Mouse (Mus musculus) kidney, embryonic 15.5 days (tissue): ENCODE results near the gene Glipr1l3. TPM values are rescaled to one million over a fixed set of nuclear protein-coding genes. Genes with fewer than 3 reads are reported as not detected.
"Not testable (repeated sequence)": the region's sequence is repeated elsewhere in the genome, so short reads cannot be mapped to it uniquely, and the experiment has no call there.

ENCODE experiments used
- ATAC-seq: fragments of 200-750 bp; cut with Nextera tagmentation; replicated peaks from 2 replicates; pipeline ENCODE4 v1.8.0; 2017; ENCODE audit warnings: moderate TSS enrichment; ENCODE audit not compliant: low FRiP score
- H3K27ac ChIP-seq: fragments of 300-500 bp; sonication (generic); 2 replicates; pipeline ENCODE4 v1.5.1; 2015; ENCODE audit warnings: mild to moderate bottlenecking, inconsistent platforms
- H3K27me3 ChIP-seq: fragments of 300-500 bp; sonication (generic); 2 replicates; pipeline ENCODE4 v1.6.1; 2015; ENCODE audit warnings: inconsistent platforms
- H3K36me3 ChIP-seq: fragments of 300-500 bp; sonication (generic); 2 replicates; pipeline ENCODE4 v1.6.1; 2015; ENCODE audit warnings: inconsistent platforms
- H3K4me1 ChIP-seq: fragments of 300-500 bp; sonication (generic); 2 replicates; pipeline ENCODE4 v1.6.1; 2015; ENCODE audit warnings: inconsistent platforms
- H3K4me2 ChIP-seq: fragments of 300-500 bp; sonication (generic); 2 replicates; pipeline ENCODE4 v1.6.1; 2015; ENCODE audit warnings: moderate library complexity, mild to moderate bottlenecking, inconsistent platforms
- H3K4me3 ChIP-seq: fragments of 300-500 bp; sonication (generic); replicated peaks from 2 replicates; pipeline ENCODE4 v1.5.1; 2015; ENCODE audit warnings: mild to moderate bottlenecking, inconsistent platforms
- H3K9ac ChIP-seq: fragments of 300-500 bp; sonication (generic); 2 replicates; pipeline ENCODE4 v1.6.1; 2015; ENCODE audit warnings: mild to moderate bottlenecking, inconsistent platforms
- H3K9me3 ChIP-seq: fragments of 300-500 bp; sonication (generic); replicated peaks from 2 replicates; pipeline ENCODE4 v1.6.1; 2016; ENCODE audit warnings: inconsistent platforms
- WGBS: fragments of 180-500 bp; shearing (Covaris S2); methylation state at CpG from one replicate; pipeline ENCODE4 v1.1.7; 2015; ENCODE audit warnings: mixed read lengths; 5-methylcytosine and 5-hydroxymethylcytosine counted together
- polyA plus RNA-seq: library from polyadenylated mRNA; unstranded; fragments of >200 nt; fragmentation: Nextera tagmentation; extraction: Ambion mirVana; gene quantifications from 2 replicates; pipeline ENCODE4 v1.2.1, GENCODE M21; 2015

Gene Glipr1l3
- polyA plus RNA-seq, result not detected in 2 replicates

DNA sequence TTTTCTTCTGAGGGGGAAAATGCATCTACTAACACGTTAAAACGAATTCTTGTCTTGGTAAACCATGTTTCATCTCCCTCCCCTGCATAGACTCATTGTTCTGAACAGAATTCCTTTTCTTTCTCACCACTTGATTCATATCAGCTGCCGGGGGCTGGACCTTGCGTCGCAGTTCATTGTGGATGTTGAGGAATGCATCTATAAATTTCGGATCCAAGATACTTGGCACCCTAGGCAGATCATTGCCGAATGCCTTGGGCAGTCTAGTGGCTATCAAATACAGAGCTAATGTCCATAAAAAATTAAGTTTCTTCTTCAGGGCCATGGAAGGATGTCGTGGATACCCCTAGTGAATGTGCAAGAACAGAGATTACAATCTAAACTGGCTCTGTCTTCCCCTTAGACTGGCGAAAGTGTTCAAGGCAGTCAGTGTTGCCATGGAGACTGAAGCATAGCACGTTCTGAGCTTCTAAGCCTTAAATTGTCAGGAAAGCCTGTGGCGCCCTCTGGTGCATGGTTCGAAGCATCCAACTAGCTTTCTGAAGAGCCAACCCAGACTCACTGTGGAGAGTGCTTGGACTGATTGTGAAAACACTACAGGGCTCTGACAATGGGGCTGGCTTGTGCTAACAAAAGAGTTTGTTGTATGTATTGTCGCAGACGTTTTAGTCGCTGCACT lies at the start of gene Glipr1l3:
TSS of gene Glipr1l3 (minus strand) at position 446 of the 679 bp plus-strand sequence.
- not testable (repeated sequence) for H3K9me3 ChIP-seq, H3K4me3 ChIP-seq, H3K27ac ChIP-seq, H3K27me3 ChIP-seq, H3K4me1 ChIP-seq, H3K9ac ChIP-seq, H3K36me3 ChIP-seq
- WGBS, result 20% methylated on average over 15 of the region's 15 CpGs
- ATAC-seq, result peak; percentile 91
- H3K4me2 ChIP-seq, result peak within 1 kb of the TSS; percentile 32

DNA sequence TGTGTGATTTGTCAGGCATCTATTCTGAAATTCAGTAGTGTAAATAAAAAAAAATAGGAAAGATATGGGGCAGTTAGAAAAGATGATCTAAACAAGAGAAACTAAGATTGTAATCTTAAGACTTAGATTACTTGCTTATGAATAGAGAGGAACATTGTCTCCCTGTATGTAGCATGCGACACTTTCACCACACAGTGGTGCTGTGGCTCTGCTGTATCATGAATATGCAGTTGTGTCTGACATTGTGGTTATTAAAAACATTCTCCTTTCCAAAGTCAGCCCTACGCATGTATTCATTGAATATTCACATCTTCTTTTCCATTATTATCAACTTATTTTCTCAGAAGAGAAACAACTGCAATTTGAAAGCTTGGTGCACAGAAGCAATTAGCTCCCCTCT lies 43.3 kb upstream of the Glipr1l3 start:
- no peak for ATAC-seq
- 55% methylated on average over 2 of the region's 2 CpGs for WGBS

DNA sequence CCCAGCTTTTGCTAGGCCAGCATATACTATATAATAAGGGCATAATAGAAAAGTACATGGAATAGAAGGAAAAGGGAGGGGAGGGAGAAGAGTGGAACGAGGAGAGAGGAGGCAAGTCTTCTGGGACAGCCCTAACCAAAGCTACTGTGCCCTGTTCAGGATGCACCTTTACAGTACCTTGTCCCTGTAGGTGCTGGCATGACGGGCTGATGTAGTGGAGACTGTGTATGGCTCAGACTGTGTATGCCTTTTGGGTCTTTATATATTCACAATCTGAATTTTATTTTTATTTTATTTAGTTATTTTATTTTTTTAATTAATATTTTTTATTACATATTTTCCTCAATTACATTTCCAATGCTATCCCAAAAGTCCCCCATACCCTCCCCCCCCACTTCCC lies 33.8 kb upstream of the Glipr1l3 start:
- H3K36me3 ChIP-seq, H3K27me3 ChIP-seq, H3K9ac ChIP-seq, ATAC-seq, H3K4me2 ChIP-seq, H3K4me1 ChIP-seq, H3K9me3 ChIP-seq, H3K4me3 ChIP-seq, H3K27ac ChIP-seq: not testable (repeated sequence)
- WGBS, result 80% methylated on average over 2 of the region's 2 CpGs

More for the DNA sequence above, 43.3 kb upstream of the Glipr1l3 start:
- no peak overlapping the region for H3K9ac ChIP-seq
- H3K27me3 ChIP-seq, result no peaks in the 10 kb centered on the region
- H3K4me1 ChIP-seq, result no peaks in the 10 kb centered on the region
- no peak overlapping the region for H3K4me2 ChIP-seq
- H3K36me3 ChIP-seq, result no peaks in the 10 kb centered on the region
- H3K9me3 ChIP-seq, result no peaks in the 10 kb centered on the region
- H3K4me3 ChIP-seq, result no peak overlapping the region
- H3K27ac ChIP-seq, result no peak overlapping the region

DNA sequence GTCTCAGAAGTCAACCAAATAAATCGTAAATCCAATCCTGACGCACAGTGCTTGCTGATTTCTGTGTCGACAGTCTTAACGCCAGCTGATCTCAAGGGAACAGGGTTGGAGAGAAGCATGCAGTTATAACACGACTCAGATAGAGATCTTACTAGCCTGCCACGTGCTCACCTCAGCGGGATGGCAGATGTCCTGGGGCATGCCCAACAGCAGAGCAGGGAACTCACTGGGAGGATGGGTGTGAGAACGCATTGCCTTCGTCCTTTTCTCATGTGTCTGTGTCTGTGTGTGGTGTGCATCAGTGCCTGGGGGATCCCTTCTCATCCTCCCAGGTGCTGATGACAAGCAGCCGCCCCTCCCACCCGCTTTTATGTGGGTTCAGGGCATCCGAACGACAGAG lies 16.9 kb upstream of the Glipr1l3 start:
- not testable (repeated sequence) for H3K36me3 ChIP-seq, H3K4me2 ChIP-seq, H3K4me1 ChIP-seq, H3K27me3 ChIP-seq, H3K27ac ChIP-seq, H3K9me3 ChIP-seq, H3K9ac ChIP-seq, H3K4me3 ChIP-seq
- WGBS, result 21% methylated on average over 13 of the region's 13 CpGs
- peak; percentile 29; the same call in 1 of the 2 replicates for ATAC-seq

DNA sequence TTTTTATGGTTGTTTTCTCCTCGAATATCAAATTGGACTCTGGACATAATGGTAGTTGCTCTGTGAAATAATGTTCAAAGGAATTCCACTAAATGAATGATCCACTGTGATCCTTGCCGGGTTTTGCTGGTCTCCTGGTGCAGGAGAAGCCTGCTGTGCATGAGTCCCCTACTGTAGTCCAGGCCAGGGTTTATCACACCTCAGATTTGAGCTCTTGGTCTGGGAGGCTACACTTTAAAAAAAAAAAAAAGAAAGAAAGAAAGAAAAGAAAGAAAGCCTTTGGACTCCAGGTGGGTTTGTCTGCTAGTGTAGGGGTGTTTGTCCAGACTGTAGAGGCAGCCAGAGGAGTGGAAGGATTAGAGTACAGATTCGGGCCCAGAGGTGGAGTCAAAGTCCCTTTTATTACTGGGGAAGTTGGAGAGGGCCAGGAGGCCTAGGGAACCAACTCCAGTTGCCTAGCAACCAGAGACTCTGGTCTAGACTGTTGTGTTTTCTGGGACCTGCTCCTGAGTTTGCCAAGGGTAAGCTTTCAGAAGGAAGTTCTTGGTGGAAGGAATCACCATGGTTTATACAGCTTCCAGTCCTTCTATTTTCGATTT lies 3.1 kb upstream of the Glipr1l3 start, which contains the start of gene Caps2:
TSS of gene Caps2 (plus strand) at position 454 of the 599 bp plus-strand sequence.
- Histone ChIP-seq H3K36me3 (no peaks in the 10 kb centered on the region), H3K27ac (peak within 1 kb of the TSS; percentile 37; the same call in 1 of the 2 replicates), H3K9me3 (no peaks in the 10 kb centered on the region), H3K4me3 (peak within 1 kb of the TSS; percentile 31), H3K9ac (no peak within 1 kb of the TSS), H3K4me2 (peak within 1 kb of the TSS; percentile 49), H3K27me3 (no peaks in the 10 kb centered on the region), H3K4me1 (peaks cover 7% of the 10 kb centered on the region; the same call in 1 of the 2 replicates)
- peak; percentile 89 for ATAC-seq
- WGBS, result 28% methylated on average over 4 of the region's 4 CpGs

DNA sequence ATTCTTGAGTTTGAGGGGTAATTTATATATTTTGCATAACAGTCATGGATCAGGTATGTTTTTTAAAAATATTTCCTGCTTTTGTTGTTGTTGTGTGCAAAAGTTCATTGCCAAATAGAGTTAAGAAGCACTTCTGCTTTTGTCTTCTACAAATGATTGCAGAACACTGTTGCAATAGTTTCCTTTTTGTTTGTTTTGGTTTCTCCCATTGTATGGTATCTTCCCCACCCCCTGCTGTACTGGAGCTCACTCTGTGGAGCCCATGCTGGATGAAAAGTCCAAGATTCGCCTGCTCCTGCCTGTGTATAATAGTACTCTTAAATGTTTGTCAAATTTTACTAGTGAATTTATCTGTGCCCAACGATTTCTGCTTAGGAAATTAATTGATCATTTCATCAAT lies 20.3 kb downstream of the Glipr1l3 start:
- no peaks in the 10 kb centered on the region for H3K9me3 ChIP-seq
- ATAC-seq, result no peak
- no peak overlapping the region for H3K9ac ChIP-seq
- H3K36me3 ChIP-seq, result no peaks in the 10 kb centered on the region
- H3K4me1 ChIP-seq, result no peaks in the 10 kb centered on the region
- H3K27me3 ChIP-seq, result no peaks in the 10 kb centered on the region
- WGBS, result 65% methylated on average over 2 of the region's 2 CpGs
- no peak overlapping the region for H3K4me2 ChIP-seq
- H3K27ac ChIP-seq, result no peak overlapping the region
- no peak overlapping the region for H3K4me3 ChIP-seq

DNA sequence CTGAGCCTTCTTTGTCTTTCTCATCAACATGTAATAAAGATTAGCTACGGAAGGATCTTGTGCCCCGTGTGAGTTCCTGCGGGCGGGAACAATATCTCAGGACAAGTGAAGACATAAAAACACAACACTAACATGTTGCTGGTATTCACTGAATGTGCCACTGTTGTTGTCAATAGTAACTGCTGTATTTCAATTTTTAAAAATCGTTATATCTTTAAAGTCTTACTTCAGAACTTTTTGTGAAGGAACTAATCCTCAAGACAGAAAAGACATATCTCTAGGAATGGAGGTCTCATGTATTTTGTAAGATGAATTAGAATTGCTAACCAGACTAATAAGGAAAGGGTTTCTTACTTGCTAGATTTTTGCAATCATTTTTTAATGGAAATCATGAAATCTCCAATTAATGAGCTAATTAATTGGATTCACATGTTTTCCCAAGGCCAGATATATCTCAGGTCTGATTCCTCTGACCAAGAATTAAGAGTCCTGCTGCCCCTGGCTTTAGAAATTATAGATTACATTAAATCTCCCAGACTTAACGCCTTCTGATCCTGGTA lies 21.2 kb downstream of the Glipr1l3 start:
- Histone ChIP-seq H3K27me3 (no peaks in the 10 kb centered on the region), H3K4me2 (peak overlapping the region; percentile 54), H3K27ac (no peak overlapping the region), H3K9me3 (no peaks in the 10 kb centered on the region), H3K36me3 (no peaks in the 10 kb centered on the region), H3K4me1 (no peaks in the 10 kb centered on the region), H3K4me3 (peak overlapping the region; percentile 35), H3K9ac (no peak overlapping the region)
- no peak for ATAC-seq
- WGBS, result 40% methylated on average over 6 of the region's 6 CpGs

DNA sequence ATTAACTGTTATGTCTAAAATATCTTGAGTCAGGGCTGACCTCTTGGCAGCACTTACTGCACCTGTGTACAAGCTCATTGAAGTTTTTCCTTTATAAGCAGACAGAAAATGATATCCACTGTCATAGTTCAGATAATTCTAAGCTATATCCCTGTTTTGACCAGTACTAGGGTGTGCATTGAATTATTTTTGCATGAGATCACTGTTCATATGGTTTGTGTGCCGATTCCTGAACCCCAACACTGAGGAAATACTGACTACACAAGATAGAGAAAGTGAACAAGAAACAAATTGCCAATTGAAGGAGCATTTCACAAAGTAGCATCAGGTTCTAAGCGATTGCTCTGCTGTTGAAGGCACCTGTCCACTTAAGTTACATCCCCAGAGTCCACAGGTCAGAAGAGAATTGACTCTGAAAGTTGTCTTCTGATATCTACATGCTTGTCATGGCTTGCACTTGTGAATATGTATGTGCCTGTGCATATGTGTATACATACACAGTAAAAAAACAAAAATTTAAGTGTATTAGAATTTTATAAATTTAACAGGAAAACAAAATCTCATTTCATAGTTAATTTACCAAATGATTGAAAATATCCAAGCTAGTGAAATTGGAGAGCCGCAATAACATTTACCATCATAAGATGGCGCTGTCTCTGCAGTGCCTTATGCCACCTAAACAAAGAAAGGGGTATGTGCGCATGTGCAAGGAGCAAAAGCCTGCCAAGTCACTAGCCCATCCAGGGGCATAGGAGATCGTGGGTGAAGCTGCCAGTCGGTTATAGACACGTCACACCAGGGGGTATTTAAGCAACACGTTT lies 21.9 kb downstream of the Glipr1l3 start:
- WGBS, result 18% methylated on average over 9 of the region's 9 CpGs
- Histone ChIP-seq H3K4me3 (peak overlapping the region; percentile 35), H3K9me3 (no peaks in the 10 kb centered on the region), H3K4me1 (no peaks in the 10 kb centered on the region), H3K9ac (no peak overlapping the region), H3K36me3 (no peaks in the 10 kb centered on the region), H3K27me3 (no peaks in the 10 kb centered on the region), H3K4me2 (peak overlapping the region; percentile 54), H3K27ac (no peak overlapping the region)
- peak; percentile 86 for ATAC-seq

DNA sequence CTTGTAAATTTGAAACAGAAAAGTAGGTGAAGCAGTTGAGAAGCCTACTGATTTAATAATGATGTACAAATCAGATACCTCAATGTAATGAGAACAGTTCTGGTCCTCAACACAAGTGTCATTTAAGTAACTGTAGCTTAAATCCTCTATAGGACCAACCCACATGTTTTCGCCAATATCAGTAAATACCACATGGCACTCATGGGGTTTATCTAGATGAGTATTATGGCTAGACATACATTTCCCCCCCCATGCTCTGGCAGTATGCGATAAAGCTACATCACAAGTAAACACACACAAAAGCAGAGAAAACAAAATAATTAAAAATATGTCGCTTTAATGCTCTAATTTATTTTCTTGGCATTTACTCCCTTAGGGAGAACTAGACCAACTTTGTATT lies 27.9 kb downstream of the Glipr1l3 start:
- Histone ChIP-seq H3K4me3 (no peak overlapping the region), H3K9me3 (no peaks in the 10 kb centered on the region), H3K27ac (no peak overlapping the region), H3K9ac (no peak overlapping the region), H3K27me3 (no peaks in the 10 kb centered on the region), H3K4me1 (no peaks in the 10 kb centered on the region), H3K36me3 (no peaks in the 10 kb centered on the region), H3K4me2 (no peak overlapping the region)
- WGBS, result 90% methylated on average over 3 of the region's 3 CpGs
- no peak for ATAC-seq

DNA sequence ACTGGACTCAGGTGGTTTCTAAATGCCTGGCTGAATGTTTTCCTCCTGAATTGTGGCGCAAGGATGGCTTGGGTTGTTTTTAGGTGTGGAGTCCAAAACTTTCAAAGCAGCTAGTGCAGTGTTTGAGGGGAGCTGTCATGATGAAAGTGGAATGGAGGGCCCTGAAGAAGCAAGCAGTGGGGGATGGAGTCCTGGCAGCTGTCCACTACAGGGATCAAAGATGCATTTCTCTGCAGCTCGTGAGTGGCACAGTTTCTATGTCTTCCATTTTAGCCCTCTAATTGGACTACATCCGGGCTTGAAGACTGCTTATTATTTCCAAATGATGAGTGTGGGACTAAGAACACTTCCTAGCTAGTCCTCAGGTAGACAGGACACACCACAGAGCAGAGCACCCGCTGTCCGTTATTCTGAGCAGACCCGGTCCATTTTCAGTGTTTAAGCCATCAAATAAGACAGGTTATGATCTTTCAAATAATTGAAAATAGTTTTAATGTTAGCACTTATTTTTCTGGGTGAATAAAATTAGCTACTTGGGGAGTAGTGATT lies 32.4 kb downstream of the Glipr1l3 start:
- ATAC-seq, H3K4me2 ChIP-seq, H3K4me3 ChIP-seq, H3K9me3 ChIP-seq, H3K27ac ChIP-seq, H3K27me3 ChIP-seq, H3K36me3 ChIP-seq, H3K4me1 ChIP-seq, H3K9ac ChIP-seq: not testable (repeated sequence)
- 78% methylated on average over 6 of the region's 6 CpGs for WGBS

DNA sequence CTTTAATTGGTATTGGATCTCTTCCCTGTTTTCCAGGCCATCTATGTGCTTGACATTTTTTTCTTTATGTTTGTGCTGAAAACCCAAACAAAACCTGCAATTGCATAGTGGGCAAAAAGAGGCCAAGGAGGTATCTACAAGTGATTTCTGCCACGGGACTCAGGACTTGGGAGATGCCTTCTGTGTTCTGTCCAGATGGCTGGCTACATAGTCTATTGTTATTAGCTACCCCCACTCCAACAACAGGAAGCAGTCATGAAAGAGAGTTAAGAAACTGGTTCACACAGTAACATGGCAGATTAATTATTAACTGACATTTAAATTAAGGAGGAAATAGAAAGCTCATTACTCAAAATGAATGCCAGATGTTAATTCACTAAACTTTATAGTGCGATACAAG lies 35.0 kb downstream of the Glipr1l3 start:
- ATAC-seq, result peak; percentile 84
- H3K9ac ChIP-seq, H3K36me3 ChIP-seq, H3K27ac ChIP-seq, H3K27me3 ChIP-seq, H3K4me3 ChIP-seq, H3K9me3 ChIP-seq, H3K4me2 ChIP-seq, H3K4me1 ChIP-seq: not testable (repeated sequence)
- 35% methylated on average over 2 of the region's 2 CpGs for WGBS

DNA sequence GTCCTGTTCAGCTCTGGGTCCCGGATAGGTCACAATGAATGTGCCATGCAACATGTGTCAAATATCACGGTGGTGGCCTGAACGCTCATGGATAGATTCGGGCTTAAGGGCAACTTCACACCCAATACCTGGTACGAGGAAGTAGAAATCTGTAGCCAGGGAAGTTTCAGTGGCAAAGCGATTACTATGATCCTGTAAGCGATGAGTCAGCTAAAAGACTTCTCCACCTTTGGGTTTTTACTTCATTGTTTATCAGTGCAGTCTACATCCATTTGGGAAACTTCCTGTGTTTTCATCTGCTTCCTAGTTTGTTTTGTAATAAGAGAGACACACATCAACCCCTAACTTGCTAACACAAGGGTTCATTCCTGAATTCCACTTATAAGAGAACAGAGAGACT lies 49.7 kb downstream of the Glipr1l3 start:
- Histone ChIP-seq H3K27me3 (no peaks in the 10 kb centered on the region), H3K4me3 (no peak overlapping the region), H3K27ac (no peak overlapping the region), H3K9me3 (no peaks in the 10 kb centered on the region), H3K36me3 (no peaks in the 10 kb centered on the region), H3K9ac (no peak overlapping the region), H3K4me2 (no peak overlapping the region), H3K4me1 (no peaks in the 10 kb centered on the region)
- 94% methylated on average over 7 of the region's 7 CpGs for WGBS
- ATAC-seq, result no peak
